Mouse (Mus musculus) neural tube, embryonic 15.5 days (tissue): Measurements from ENCODE around the gene Usp20. TPM values are rescaled to one million over a fixed set of nuclear protein-coding genes. Genes with fewer than 3 reads are reported as not detected.

Experiments used
- ATAC-seq: fragments of 200-750 bp; cut with Nextera tagmentation; 2 replicates; pipeline ENCODE4 v1.8.0; 2017; ENCODE audit warnings: mild to moderate bottlenecking, moderate TSS enrichment, moderate library complexity; ENCODE audit not compliant: low FRiP score
- H3K27ac ChIP-seq: fragments of 300-500 bp; sonication (generic); replicated peaks from 2 replicates; pipeline ENCODE4 v1.5.1; 2015; ENCODE audit warnings: mild to moderate bottlenecking, inconsistent platforms
- H3K27me3 ChIP-seq: fragments of 300-500 bp; sonication (generic); replicated peaks from 2 replicates; pipeline ENCODE4 v1.6.1; 2015; ENCODE audit warnings: inconsistent platforms
- H3K36me3 ChIP-seq: fragments of 300-500 bp; sonication (generic); 2 replicates; pipeline ENCODE4 v1.6.1; 2015; ENCODE audit warnings: inconsistent platforms
- H3K4me1 ChIP-seq: fragments of 300-500 bp; sonication (generic); 2 replicates; pipeline ENCODE4 v1.6.1; 2015; ENCODE audit warnings: inconsistent platforms
- H3K4me2 ChIP-seq: fragments of 300-500 bp; sonication (generic); 2 replicates; pipeline ENCODE4 v1.6.1; 2015; ENCODE audit warnings: inconsistent platforms, mild to moderate bottlenecking, moderate library complexity
- H3K4me3 ChIP-seq: fragments of 300-500 bp; sonication (generic); replicated peaks from 2 replicates; pipeline ENCODE4 v1.5.1; 2015; ENCODE audit warnings: mild to moderate bottlenecking, inconsistent platforms
- H3K9ac ChIP-seq: fragments of 300-500 bp; sonication (generic); replicated peaks from 2 replicates; pipeline ENCODE4 v1.6.1; 2015; ENCODE audit warnings: mild to moderate bottlenecking, inconsistent platforms
- H3K9me3 ChIP-seq: fragments of 300-500 bp; sonication (generic); replicated peaks from 2 replicates; pipeline ENCODE4 v1.6.1; 2016; ENCODE audit warnings: inconsistent platforms
- WGBS: fragments of 180-500 bp; shearing (Covaris S2); methylation state at CpG from one replicate; pipeline ENCODE4 v1.1.7; 2015; ENCODE audit warnings: mixed read lengths; 5-methylcytosine and 5-hydroxymethylcytosine counted together
- polyA plus RNA-seq: library from polyadenylated mRNA; unstranded; fragments of >200 nt; fragmentation: Nextera tagmentation; extraction: Ambion mirVana; gene quantifications from 2 replicates; pipeline ENCODE4 v1.2.1, GENCODE M21; 2015

Usp20 gene
- polyA plus RNA-seq, 1 experiment from 2014 or later: 49.7 TPM

DNA sequence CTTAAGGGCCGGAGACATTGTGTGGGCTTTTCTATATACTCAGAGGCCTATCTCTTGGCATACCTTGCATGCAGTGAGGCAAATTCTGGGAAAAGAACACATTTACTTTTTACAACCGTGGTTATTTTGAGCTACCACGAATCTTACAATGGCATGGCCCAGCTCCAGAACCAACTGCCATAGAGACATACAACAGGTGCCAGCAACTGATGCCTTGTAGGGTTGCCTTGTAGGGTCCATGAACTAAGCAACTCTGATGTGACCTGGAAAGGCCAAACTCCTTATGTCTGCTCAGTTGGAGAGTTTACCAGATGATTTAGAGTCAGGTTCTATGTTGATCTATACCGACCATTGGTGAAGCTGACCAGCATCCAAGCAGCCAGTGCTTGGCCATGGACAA lies 12.8 kb downstream of the Usp20 start:
- no peak overlapping the region for H3K4me2 ChIP-seq
- H3K9ac ChIP-seq: no peak overlapping the region
- H3K27me3 ChIP-seq: no peaks in the 10 kb centered on the region
- no peak overlapping the region for H3K4me3 ChIP-seq
- H3K36me3 ChIP-seq: peaks cover 11% of the 10 kb centered on the region
- peaks cover 15% of the 10 kb centered on the region for H3K4me1 ChIP-seq
- ATAC-seq: no peak
- H3K9me3 ChIP-seq: no peaks in the 10 kb centered on the region
- no peak overlapping the region for H3K27ac ChIP-seq
- 88% methylated on average over 4 of the region's 4 CpGs for WGBS

DNA sequence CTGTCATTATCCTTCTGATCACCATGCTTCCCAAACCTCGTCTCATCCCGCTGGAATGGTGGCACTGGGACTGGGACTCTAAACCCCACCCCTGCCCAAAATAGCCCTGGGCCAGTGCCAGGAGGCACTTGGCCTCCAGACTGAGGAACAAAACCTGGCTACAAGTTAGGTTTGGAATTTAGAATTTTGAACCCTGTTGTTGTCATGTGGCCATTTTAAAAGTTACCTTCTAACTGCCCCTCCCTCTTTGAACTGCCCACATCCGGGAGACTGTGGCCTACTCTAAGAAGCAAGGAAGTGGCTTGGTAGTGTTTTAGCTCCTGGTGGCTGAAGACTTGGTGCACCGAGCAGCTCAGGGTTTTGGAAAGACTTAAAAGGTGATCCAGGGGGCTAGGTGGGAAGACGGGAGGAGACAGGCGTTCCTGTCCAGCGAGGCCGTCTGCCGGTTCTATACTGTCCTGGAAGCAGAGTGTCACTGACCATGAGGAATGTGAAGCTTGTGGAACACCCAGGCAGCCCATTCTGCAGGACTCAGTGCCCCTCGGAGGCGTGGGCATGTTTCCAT lies 13.4 kb downstream of the Usp20 start:
- H3K9me3 ChIP-seq: no peaks in the 10 kb centered on the region
- H3K27ac ChIP-seq: no peak overlapping the region
- peaks cover 15% of the 10 kb centered on the region for H3K4me1 ChIP-seq
- peaks cover 16% of the 10 kb centered on the region for H3K36me3 ChIP-seq
- no peak overlapping the region for H3K4me2 ChIP-seq
- no peak overlapping the region for H3K4me3 ChIP-seq
- no peak overlapping the region for H3K9ac ChIP-seq
- H3K27me3 ChIP-seq: no peaks in the 10 kb centered on the region
- WGBS: 79% methylated on average over 11 of the region's 11 CpGs
- ATAC-seq: no peak

DNA sequence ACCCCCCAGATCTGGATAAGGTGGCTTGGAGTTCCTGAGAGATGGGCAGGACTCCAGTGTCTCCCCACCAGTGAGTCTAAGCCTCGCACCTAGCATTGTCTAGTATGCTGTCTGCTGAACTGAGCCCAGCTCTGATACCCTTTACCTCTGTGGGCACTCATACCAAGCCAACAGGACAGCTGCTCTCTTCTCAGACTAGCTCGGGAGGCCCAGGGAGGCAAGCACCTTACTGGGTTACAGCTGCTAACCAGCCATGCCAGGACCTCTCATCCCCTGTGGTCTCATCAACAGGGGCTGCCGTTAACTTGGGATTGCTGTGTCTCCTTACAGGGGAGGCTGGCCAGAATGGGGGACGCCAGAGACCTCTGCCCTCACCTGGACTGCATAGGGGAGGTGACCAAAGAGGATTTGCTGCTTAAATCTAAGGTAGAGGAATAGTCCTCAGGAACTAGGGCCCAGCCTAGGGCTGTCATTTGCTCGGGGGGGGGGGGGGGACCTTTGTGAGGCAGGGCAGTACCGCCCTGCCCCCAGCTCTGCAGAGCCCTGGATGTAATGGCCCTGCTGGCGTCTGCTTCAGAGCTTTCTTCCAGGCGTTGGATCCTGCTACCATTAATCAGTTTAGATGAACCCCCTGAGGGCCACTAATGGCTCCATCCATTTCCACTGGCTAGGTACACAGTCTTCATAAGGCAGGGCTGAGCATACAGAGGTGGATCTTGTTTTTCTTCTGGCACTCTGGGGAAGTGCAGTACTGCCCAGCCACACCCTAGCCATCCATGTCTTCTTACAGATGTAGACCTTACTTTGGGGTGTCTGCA lies 16.6 kb downstream of the Usp20 start:
- Histone ChIP-seq H3K27ac (peak overlapping the region; percentile 41; the same call in 1 of the 2 replicates), H3K4me2 (no peak overlapping the region), H3K4me1 (peaks cover 15% of the 10 kb centered on the region), H3K27me3 (no peaks in the 10 kb centered on the region), H3K36me3 (peaks cover 31% of the 10 kb centered on the region), H3K9ac (no peak overlapping the region), H3K9me3 (no peaks in the 10 kb centered on the region), H3K4me3 (no peak overlapping the region)
- WGBS: 41% methylated on average over 8 of the region's 8 CpGs
- ATAC-seq: peak; percentile 38; the same call in 1 of the 2 replicates

DNA sequence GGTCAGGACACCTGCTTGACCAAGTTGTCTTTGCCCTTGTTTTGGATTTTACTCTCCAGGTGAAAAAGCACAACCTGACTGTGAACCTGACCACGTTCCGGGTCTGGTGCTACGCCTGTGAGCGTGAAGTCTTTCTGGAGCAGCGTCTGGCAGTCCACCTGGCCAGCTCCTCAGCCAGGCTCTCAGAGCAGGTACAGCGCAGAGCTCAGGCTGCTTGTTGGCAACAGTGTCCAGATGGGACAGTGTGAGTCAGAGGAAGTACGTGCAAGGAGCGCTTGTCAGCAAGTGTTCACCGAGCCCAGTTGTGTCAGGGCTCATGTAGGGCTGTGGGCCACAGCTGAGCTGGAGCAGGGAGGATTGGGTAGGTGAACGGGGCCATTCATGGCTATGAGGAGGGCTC lies 20.8 kb downstream of the Usp20 start:
- H3K4me1 ChIP-seq: peaks cover 15% of the 10 kb centered on the region
- H3K9ac ChIP-seq: no peak overlapping the region
- no peak overlapping the region for H3K4me3 ChIP-seq
- H3K4me2 ChIP-seq: no peak overlapping the region
- peaks cover 63% of the 10 kb centered on the region for H3K36me3 ChIP-seq
- ATAC-seq: no peak
- no peaks in the 10 kb centered on the region for H3K9me3 ChIP-seq
- WGBS: 96% methylated on average over 10 of the region's 10 CpGs
- no peaks in the 10 kb centered on the region for H3K27me3 ChIP-seq
- H3K27ac ChIP-seq: no peak overlapping the region

DNA sequence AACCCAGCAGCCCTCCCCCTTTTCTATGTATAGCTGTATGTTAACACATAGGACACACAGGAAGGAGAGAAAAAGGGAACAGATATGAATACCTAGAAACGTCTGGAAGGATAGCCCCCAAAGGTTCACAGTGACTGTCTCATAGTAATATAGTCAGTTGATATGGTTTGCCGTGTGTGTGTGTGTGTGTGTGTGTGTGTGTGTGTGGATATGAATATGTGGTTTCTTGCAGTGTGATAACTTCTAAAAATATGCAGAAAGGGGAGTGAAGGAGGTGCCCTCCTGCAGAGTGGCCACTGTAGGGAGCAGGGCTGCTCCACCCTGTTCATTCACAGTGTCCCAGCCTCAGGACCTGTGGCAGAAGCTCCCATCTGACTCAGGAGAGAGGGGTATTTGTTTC lies 23.4 kb downstream of the Usp20 start:
- no peaks in the 10 kb centered on the region for H3K27me3 ChIP-seq
- no peak overlapping the region for H3K27ac ChIP-seq
- no peaks in the 10 kb centered on the region for H3K9me3 ChIP-seq
- no peaks in the 10 kb centered on the region for H3K4me1 ChIP-seq
- no peak for ATAC-seq
- H3K36me3 ChIP-seq: peaks cover 75% of the 10 kb centered on the region
- no peak overlapping the region for H3K4me3 ChIP-seq
- 75% methylated on average over 2 of the region's 2 CpGs for WGBS
- no peak overlapping the region for H3K9ac ChIP-seq
- H3K4me2 ChIP-seq: no peak overlapping the region

DNA sequence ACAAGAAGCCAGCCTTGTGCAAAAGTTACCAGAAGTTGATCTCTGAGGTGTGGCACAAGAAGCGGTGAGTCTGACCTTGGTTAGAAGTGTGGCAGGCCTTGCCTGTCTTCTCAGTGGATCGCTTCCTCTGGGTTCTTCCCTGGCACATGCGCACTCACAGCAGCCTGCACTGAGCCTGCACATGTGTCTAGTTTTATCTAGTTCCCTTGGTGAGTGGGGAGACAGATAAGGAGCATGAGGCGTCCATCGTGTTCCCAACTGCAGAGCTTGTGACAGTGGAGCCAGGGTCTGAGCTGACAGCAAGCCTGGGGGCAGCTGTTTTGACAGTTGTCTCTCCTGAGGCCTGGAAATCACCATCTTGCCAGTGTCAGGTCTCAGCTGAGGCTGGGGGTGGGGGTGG lies 24.4 kb downstream of the Usp20 start:
- no peaks in the 10 kb centered on the region for H3K27me3 ChIP-seq
- ATAC-seq: no peak
- H3K9me3 ChIP-seq: no peaks in the 10 kb centered on the region
- no peak overlapping the region for H3K9ac ChIP-seq
- no peak overlapping the region for H3K27ac ChIP-seq
- no peaks in the 10 kb centered on the region for H3K4me1 ChIP-seq
- 71% methylated on average over 5 of the region's 5 CpGs for WGBS
- no peak overlapping the region for H3K4me3 ChIP-seq
- no peak overlapping the region for H3K4me2 ChIP-seq
- H3K36me3 ChIP-seq: peaks cover 81% of the 10 kb centered on the region

DNA sequence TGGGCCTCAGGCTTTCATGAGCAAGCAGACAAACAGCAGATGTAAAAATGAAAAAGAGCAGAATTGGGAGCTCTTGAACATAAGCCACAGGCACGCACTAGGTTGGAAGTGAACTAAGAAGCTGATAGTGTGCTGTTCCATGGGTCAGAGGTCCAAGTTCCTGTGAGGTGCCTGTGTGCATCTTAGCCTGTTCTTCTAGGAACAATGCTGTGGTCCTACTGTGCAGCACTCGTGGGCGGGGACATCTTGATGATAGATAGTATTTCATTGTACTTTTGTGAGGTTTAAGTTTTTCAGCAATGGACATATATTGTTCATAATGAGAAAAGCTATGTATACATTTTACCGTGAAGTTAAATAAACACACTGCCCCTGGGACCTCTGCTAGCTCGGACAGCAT lies 25.1 kb downstream of the Usp20 start:
- H3K4me3 ChIP-seq: no peak overlapping the region

DNA sequence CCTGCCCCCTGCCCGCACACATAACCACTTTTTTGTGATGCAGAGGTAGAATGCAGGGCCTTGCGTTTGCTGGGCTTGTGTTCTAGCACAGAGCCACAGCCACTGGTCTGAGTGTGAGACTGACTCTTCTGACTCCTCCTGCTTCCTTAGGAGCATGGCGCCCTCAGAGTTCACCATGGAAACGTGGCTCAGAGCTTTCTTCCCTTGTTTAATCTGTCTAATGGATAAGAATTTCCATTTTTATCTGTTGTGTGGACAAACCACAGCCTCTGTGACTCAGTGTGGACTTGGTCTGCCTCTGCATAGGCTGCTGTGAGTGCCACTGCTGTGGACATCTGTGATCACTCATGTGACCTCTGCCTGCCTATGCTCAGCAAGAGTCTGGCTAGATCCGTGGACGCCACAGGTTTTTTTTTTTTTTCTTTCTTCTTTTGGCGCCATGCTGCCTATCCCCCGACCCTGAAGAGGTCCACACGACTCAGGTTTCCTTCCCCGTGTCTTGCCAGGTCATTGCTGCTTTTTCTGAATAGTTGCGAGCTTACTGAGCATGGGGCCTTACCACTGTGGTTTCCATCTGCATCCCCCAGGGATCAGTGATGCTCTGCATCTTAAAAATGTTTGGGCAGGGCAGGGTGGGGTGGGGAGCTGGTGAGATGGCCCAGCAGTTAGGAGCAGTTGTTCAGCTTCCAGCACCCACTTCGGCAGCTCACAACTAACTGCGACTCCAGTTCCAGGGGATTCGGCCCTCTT lies 31.5 kb downstream of the Usp20 start:
- WGBS: 82% methylated on average over 14 of the region's 14 CpGs
- Histone ChIP-seq H3K27me3 (no peaks in the 10 kb centered on the region), H3K4me1 (no peaks in the 10 kb centered on the region), H3K4me3 (no peak overlapping the region), H3K36me3 (peaks cover 73% of the 10 kb centered on the region), H3K4me2 (no peak overlapping the region), H3K27ac (no peak overlapping the region), H3K9me3 (no peaks in the 10 kb centered on the region), H3K9ac (no peak overlapping the region)
- ATAC-seq: no peak

More for the DNA sequence above, 25.1 kb downstream of the Usp20 start:
- H3K4me1 ChIP-seq: no peaks in the 10 kb centered on the region
- peaks cover 80% of the 10 kb centered on the region for H3K36me3 ChIP-seq
- no peak overlapping the region for H3K4me2 ChIP-seq
- H3K27ac ChIP-seq: no peak overlapping the region
- H3K9ac ChIP-seq: no peak overlapping the region
- 89% methylated on average over 5 of the region's 5 CpGs for WGBS
- H3K27me3 ChIP-seq: no peaks in the 10 kb centered on the region
- no peak for ATAC-seq
- no peaks in the 10 kb centered on the region for H3K9me3 ChIP-seq

DNA sequence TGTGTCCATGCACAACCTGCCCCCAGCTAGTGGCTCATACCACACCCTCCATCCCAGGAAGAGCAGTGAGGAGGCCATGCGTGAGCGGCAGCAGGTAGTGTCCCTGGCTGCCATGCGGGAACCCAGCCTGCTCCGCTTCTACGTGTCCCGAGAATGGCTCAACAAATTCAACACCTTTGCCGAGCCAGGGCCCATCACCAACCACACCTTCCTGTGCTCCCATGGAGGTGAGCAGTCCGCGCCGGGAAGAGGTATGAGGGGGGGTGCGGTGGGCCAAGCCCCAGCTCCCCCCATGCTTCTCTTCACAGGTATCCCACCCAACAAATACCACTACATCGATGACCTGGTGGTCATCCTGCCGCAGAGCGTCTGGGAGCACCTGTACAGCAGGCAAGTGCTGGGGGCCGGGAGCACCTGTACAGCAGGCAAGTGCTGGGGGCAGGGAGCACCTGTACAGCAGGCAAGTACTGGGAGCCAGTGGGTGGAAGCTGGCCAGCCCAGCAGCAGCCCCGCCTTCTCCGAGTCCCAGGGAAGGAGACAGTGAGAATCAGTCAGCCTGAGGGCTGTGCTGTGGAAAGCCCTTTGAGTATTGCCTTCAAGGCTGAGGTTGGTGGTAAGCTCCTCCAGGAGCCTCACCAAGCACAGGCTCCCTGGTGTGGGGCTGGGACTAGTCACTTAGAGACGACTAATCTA lies 35.7 kb downstream of the Usp20 start:
- Histone ChIP-seq H3K4me3 (no peak overlapping the region), H3K9me3 (no peaks in the 10 kb centered on the region), H3K4me2 (no peak overlapping the region), H3K27me3 (no peaks in the 10 kb centered on the region), H3K4me1 (no peaks in the 10 kb centered on the region), H3K27ac (no peak overlapping the region), H3K36me3 (peaks cover 81% of the 10 kb centered on the region), H3K9ac (no peak overlapping the region)
- WGBS: 96% methylated on average over 18 of the region's 18 CpGs
- no peak for ATAC-seq

DNA sequence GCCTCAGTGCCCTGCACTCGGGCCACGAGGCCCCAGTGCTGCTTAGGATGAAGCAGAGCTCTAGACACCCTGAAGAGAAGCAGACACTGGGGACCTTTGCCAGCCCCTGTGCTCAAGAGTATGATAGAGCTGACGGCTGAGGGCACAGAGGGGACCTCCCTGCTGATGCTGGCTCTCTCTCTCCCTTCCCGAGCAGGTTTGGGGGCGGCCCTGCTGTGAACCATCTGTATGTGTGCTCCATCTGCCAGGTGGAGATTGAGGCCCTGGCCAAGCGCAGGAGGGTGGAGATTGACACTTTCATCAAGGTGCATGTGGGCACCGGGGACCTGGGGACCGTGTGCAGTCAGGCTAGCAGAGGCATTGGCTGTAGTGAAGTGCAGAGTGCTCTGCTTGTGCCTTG lies 36.4 kb downstream of the Usp20 start:
- Histone ChIP-seq H3K9me3 (no peaks in the 10 kb centered on the region), H3K27me3 (no peaks in the 10 kb centered on the region), H3K4me2 (no peak overlapping the region), H3K9ac (no peak overlapping the region), H3K4me3 (no peak overlapping the region), H3K4me1 (no peaks in the 10 kb centered on the region), H3K36me3 (peaks cover 76% of the 10 kb centered on the region), H3K27ac (no peak overlapping the region)
- no peak for ATAC-seq
- WGBS: 90% methylated on average over 8 of the region's 8 CpGs

DNA sequence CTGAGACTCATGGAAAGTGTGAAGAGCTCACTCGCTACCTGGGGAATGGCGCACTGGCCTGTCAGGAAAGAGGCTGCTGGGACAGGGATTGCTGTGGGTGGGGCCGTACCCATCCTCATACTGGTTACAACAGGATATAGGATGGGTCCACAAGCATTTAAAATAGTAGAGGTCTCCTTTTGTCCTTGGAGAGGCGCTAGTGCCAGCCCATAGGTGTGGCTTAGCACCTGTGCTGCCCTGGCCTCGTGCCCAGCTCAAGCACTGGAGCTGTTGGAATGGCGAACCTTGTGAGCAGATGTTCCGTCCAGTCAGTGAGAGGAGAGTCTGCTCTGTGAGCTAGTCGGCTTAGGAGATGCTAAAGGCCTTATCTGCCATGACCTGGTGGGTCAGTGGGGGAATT lies 36.9 kb downstream of the Usp20 start:
- Histone ChIP-seq H3K27me3 (no peaks in the 10 kb centered on the region), H3K4me2 (no peak overlapping the region), H3K4me1 (no peaks in the 10 kb centered on the region), H3K27ac (no peak overlapping the region), H3K4me3 (no peak overlapping the region), H3K36me3 (peaks cover 76% of the 10 kb centered on the region), H3K9me3 (no peaks in the 10 kb centered on the region), H3K9ac (no peak overlapping the region)
- ATAC-seq: no peak
- WGBS: 92% methylated on average over 8 of the region's 8 CpGs
